Mouse (Mus musculus): ENCODE results near the gene Eml6. TPM values are rescaled to one million over a fixed set of nuclear protein-coding genes. Genes with fewer than 3 reads are reported as not detected.
A peak's percentile ranks its signal among the peaks of the same experiment; 100 is the strongest.
"Not testable (repeated sequence)": the region's sequence is repeated elsewhere in the genome, so short reads cannot be mapped to it uniquely, and the experiment has no call there.

The Eml6 gene
- total RNA-seq, 2 experiments from 2014 or later, result 15.2 to 29.4 TPM

DNA sequence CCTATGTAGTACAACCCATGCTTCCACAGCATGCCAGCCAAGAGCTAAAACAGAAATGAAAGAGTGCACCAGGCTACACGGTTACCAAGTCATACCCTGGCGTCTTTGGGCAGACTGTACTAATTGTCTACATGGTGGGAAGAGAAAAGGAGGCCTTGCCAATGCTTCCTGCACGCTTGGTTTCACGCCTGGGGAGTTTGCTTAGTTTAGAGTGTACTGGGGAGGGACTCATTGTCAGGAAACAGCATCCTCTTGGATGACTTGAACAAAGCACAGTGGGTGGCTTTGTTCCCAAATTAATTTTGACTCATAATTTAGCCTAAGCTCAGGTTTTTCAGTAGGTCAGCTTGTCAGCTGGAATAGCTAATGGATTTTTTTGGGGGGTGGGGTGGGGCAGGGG, 260.8 kb downstream of the Eml6 start:
- no peak for DNase-seq (ENCODE audit: low spot score in 2 of 2)
- intact Hi-C loops (cut with DNase I), result no loop called here

GRCm38 (mm10) chr11:29762768-29763167, 263.1 kb downstream of the Eml6 start:
- intact Hi-C loops (cut with DNase I), result no loop called here
- no peak for DNase-seq (ENCODE audit: low spot score in 2 of 2)

- intact Hi-C loops (cut with DNase I), result no loop called here
- no peak for DNase-seq (ENCODE audit: low spot score in 2 of 2)
Observed at GRCm38 (mm10) chr11:29761387-29761786, 264.4 kb downstream of the Eml6 start.

DNA sequence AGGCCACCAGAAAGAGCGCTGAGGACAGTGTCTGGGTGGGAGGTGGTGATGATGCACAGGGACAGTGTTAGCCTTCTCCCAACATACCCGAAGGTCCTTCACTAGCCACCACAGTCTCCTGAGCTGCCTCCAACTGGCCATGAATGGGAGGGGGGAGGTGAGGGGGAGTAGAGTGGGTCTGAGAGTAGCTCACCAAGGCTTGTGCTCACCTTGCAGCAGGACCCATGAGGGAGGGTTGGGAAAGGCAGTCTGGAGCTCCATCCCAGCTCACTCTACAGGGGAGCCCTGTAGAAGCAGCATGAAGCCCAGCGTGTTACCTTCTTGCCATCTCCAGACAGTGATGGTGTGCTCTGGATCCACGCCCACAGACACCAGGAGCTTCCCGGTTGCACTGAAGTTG, 267.2 kb downstream of the Eml6 start:
- DNase-seq (ENCODE audit: low spot score in 2 of 2), result no peak
- intact Hi-C loops (cut with DNase I), result no loop called here

DNA sequence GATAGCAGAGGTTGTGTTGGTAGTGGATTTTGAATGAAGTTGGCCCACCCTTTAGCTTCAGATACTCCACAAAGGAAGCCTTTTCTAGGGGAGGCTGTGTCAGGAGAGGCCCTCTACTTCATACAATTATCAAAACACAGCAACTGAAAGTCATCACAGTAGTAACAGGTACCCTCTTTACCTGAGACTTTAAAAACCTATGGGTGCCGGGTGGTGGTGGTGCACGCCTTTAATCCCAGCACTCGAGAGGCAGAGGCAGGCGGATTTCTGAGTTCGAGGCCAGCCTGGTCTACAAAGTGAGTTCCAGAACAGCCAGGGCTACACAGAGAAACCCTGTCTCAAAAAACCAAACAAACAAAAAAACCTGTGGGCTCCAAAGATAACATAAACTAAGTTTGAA, 269.8 kb downstream of the Eml6 start:
- intact Hi-C loops (cut with DNase I); DNase-seq (ENCODE audit: low spot score in 2 of 2): not testable (repeated sequence)

GRCm38 (mm10) chr11:29751648-29752611, 273.9 kb downstream of the Eml6 start:
- DNase-seq (ENCODE audit: low spot score in 2 of 2), result no peak
- intact Hi-C loops (cut with DNase I), result no loop called here

DNA sequence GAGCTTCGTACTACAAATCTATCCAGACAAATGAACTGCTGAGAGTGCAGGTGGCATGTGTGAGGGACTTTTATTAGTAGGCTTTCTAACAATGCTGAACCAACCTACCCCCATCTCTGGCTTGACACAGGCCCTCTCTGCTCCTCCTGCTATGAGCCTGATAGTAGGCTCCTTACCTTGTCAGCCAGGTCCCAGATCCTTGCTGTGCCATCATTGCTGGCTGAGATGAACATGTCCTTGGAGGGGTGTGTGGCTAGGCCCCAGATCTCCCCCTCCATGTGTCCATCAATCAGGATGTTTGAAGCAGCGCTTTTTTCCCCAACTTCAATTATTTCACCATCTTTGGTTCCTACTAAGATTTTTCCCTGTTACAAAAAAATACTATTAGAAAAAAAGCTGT, 274.8 kb downstream of the Eml6 start:
- no peak for DNase-seq (ENCODE audit: low spot score in 2 of 2)
- intact Hi-C loops (cut with DNase I), result no loop called here

DNA sequence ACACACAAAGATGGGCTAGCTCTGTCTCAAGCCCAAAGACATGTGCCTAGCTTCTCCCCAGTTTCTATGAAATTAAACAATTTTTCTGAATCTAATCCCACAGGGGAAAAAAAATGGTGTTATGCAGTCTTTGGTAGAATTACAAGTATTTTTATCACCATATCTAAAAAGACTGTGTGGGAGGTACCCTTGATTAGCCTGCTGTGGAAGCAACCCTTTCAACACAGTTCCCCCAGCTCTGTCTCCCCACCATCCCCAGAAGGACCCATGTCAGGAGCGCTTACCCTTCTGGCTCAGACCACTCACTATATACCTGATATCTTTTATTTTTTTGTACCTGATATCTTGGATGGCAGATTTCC, 276.4 kb downstream of the Eml6 start:
- DNase-seq (ENCODE audit: low spot score in 2 of 2), result no peak
- intact Hi-C loops (cut with DNase I), result no loop called here

DNA sequence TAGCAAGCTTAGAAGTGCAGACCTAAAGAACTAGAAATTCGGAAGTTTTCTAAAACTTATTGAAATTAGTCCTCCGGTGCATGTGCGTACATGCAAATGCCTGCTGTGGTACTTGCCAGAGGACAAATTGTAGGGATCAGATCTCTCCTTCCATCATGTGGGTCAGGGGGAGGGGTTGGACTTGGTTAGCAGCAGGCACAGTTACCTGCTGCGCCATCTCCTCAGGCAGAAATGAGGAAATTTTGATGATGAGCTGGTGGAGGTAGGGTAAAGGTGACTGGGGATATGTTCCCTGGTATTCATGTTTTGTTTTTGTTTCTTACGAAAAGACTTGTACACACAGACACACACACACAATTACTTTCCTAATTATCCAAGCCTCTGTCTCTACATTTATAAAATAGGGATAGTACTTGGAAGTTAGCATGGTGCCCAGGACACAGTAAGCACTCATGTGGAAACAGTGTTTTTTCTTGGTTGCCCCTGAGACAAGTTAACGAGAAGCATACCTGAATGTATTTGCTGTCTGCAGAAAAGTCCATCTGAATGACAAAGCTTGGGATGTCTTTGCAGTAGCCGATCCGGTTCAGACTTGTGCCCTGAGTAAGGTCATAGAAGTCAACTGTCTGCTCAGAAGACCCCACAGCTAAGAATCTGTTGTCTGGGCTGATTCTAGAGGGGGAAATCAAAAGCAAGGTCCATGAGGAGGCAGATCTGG, 276.9 kb downstream of the Eml6 start:
- intact Hi-C loops (cut with DNase I), result no loop called here
- DNase-seq (ENCODE audit: low spot score in 2 of 2), result no peak

- DNase-seq (ENCODE audit: low spot score in 2 of 2), result no peak
- intact Hi-C loops (cut with DNase I), result no loop called here
Observed at GRCm38 (mm10) chr11:29747881-29748280, 278.0 kb downstream of the Eml6 start.

GRCm38 (mm10) chr11:29747365-29747764, 278.5 kb downstream of the Eml6 start:
- intact Hi-C loops (cut with DNase I), result no loop called here

DNA sequence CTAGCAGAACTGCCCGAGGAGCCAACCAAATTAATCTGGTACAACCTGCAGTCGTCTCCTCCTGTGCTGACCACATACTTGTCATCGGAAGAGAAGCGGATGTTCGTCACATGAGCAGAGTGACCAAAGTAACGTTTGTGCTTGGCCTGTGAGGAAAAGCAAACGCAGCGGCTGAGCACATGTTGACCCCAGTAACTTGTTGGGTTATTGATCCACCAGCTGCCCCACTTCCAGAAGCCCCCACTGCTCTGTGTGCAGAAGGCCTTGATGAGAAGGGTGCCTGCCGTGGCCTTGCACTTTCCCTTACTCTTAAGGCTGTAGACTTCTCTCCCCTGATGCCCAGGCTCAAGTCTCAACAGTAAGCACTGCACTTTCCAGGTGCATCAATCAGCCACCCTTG, 279.6 kb downstream of the Eml6 start:
- intact Hi-C loops (cut with DNase I), result no loop called here
- no peak for DNase-seq (ENCODE audit: low spot score in 2 of 2)

More at GRCm38 (mm10) chr11:29747365-29747764, 278.5 kb downstream of the Eml6 start:
- peak; percentile 34 to 39 for DNase-seq (ENCODE audit: low spot score in 2 of 2)

- intact Hi-C loops (cut with DNase I), result no loop called here
Observed at GRCm38 (mm10) chr11:29745513-29745912, 280.3 kb downstream of the Eml6 start.

GRCm38 (mm10) chr11:29744760-29745430, 280.9 kb downstream of the Eml6 start:
- intact Hi-C loops (cut with DNase I), result no loop called here
- no peak for DNase-seq (ENCODE audit: low spot score in 2 of 2)

More at GRCm38 (mm10) chr11:29745513-29745912, 280.3 kb downstream of the Eml6 start:
- no peak for DNase-seq (ENCODE audit: low spot score in 2 of 2)

- intact Hi-C loops (cut with DNase I), result no loop called here
- no peak for DNase-seq (ENCODE audit: low spot score in 2 of 2)
Observed at GRCm38 (mm10) chr11:29739752-29740151, 286.1 kb downstream of the Eml6 start.

DNA sequence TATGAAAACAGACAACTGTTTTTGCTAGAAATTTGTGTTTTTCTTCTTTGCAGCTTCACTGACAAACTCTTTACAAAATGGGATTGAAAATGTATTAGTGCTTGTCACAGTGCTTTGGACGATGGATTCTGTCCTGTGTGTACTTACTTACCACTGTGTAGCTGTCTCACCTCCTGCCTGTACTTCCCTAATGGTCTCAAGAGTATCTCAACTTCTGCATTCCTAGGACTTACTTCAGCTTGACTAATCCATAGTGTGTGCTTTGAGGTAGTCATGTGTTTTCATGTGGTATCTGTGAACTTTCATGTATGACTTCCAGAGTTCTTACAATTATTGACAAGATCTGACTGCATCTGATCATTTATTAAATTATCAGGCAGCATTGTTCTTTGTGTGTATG, 297.9 kb downstream of the Eml6 start:
- DNase-seq (ENCODE audit: low spot score in 2 of 2), result no peak
- intact Hi-C loops (cut with DNase I), result loop anchor here (10.0 kb wide), 1 partner anchor 297 kb away; the partner anchor contains the start of gene Eml6

DNA sequence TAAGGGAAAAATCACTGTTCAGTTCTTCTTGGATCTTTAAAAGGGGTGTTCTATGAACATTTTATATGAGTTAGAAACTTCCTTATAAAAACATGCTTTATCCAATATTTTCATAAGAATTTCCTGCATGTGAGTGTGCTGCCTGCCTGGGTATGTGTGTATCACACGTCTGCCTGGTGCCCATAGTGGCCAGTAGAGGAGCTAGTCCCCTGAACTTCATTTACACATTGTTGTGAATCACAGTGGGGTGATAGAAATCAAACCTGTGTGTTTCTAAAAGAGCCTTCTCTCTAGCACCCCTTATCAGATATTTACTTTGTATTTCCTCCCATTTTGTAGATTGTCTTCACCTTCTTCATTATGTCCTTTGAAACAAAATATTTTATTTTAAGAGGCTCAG, 300.2 kb downstream of the Eml6 start:
- DNase-seq (ENCODE audit: low spot score in 2 of 2), result no peak
- intact Hi-C loops (cut with DNase I), result loop anchor here (10.0 kb wide), 1 partner anchor 299 kb away; the partner anchor contains the start of gene Eml6

DNA sequence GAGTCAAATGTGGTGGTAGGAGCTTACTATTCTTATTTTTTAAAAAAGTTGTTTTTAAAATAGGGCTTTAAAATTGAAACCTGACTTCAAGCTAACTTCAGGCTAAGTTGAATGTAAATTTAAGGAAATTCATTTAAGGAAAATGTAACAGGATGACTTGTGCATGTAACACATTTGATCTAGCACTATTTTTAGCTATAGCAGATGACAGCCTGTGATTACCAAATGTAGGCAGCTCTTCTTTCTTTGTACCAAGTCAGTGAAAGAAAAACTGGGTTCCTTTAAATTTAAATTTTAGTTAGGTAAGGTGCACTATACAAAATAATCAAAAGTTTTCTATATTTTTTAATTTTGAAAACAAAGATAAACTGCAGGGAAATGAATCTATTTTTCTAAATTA, 300.7 kb downstream of the Eml6 start:
- intact Hi-C loops (cut with DNase I), result loop anchor here (10.0 kb wide), 1 partner anchor 300 kb away; the partner anchor contains the start of gene Eml6
- DNase-seq (ENCODE audit: low spot score in 2 of 2), result no peak

DNA sequence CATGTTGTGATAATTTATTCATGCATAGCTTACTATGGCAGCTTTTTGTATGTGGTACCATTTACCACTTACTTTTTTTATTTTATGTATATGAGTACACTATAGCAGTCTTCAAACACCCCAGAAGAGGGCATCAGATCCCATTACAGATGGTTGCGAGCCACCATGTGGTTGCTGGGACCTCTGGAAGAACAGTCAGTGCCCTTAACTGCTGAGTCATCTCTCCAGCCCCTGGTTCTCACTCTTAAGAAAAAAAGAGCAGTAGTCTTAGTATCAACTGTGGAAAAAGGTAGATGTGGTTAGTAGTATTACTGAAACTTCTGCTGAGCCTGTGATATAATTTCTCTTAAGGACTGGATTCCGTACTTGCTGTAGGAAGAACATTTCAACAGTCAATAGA, 301.6 kb downstream of the Eml6 start:
- DNase-seq (ENCODE audit: low spot score in 2 of 2), result no peak
- intact Hi-C loops (cut with DNase I), result loop anchor here (10.0 kb wide), 1 partner anchor 301 kb away; the partner anchor contains the start of gene Eml6

- intact Hi-C loops (cut with DNase I), result loop anchor here (5.0 to 10.0 kb wide), 2 partner anchors 68 to 375 kb away; no protein-coding TSS in a partner anchor
Observed at GRCm38 (mm10) chr11:29719597-29719996, 306.2 kb downstream of the Eml6 start.

More at GRCm38 (mm10) chr11:29719597-29719996, 306.2 kb downstream of the Eml6 start:
- no peak for DNase-seq (ENCODE audit: low spot score in 2 of 2)
